Mouse (Mus musculus): ENCODE results near the gene Zfp354c.

DNA sequence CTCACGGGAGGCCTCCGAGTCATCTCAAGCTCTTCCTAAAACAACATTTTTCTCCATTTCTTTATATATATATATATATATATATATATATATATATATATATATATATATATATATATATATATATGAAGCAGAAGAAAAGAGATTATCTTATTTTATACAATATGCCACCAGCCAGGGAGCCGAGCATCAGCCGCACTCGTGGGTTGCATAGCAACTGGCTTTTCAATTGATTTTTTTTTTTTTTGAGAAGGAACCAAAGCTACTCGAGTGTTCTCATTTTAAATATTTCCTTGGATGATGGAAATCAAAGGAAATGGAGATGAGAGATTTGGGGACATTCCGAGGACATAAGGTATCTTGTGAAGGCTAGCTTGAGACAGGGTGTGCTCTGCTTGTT is 61.1 kb downstream of the Zfp354c start:
- TF ChIP-seq CTCF (IDR thresholded peaks at IDR 0.05) (no peak), EP300 (IDR thresholded peaks at IDR 0.05) (no peak)

All from lung, postnatal 0 days (tissue).